Mouse (Mus musculus) neural tube, embryonic 13.5 days (tissue): Measurements from ENCODE around the gene Tmem221. TPM values are rescaled to one million over a fixed set of nuclear protein-coding genes. Genes with fewer than 3 reads are reported as not detected.

Source experiments
- ATAC-seq: fragments of 200-750 bp; cut with Nextera tagmentation; 2 replicates; pipeline ENCODE4 v1.8.0; 2017; ENCODE audit warnings: low read depth, mild to moderate bottlenecking, moderate TSS enrichment, moderate library complexity
- H3K27ac ChIP-seq: fragments of 300-500 bp; sonication (generic); replicated peaks from 2 replicates; pipeline ENCODE4 v1.5.1; 2015; ENCODE audit warnings: moderate library complexity, mild to moderate bottlenecking, inconsistent platforms
- H3K27me3 ChIP-seq: fragments of 300-500 bp; sonication (generic); 2 replicates; pipeline ENCODE4 v1.6.1; 2015; ENCODE audit warnings: mild to moderate bottlenecking, inconsistent platforms
- H3K36me3 ChIP-seq: fragments of 300-500 bp; sonication (generic); 2 replicates; pipeline ENCODE4 v1.6.1; 2015; ENCODE audit warnings: mild to moderate bottlenecking, inconsistent platforms
- H3K4me1 ChIP-seq: fragments of 300-500 bp; sonication (generic); replicated peaks from 2 replicates; pipeline ENCODE4 v1.6.1; 2015; ENCODE audit warnings: inconsistent platforms
- H3K4me2 ChIP-seq: fragments of 300-500 bp; sonication (generic); 2 replicates; pipeline ENCODE4 v1.6.1; 2015; ENCODE audit warnings: inconsistent platforms, mild to moderate bottlenecking, moderate library complexity
- H3K4me3 ChIP-seq: fragments of 300-500 bp; sonication (generic); 2 replicates; pipeline ENCODE4 v1.5.1; 2015; ENCODE audit warnings: mild to moderate bottlenecking, inconsistent platforms
- H3K9ac ChIP-seq: fragments of 300-500 bp; sonication (generic); 2 replicates; pipeline ENCODE4 v1.6.1; 2015; ENCODE audit warnings: moderate library complexity, mild to moderate bottlenecking, inconsistent platforms
- H3K9me3 ChIP-seq: fragments of 300-500 bp; sonication (generic); 2 replicates; pipeline ENCODE4 v1.6.1; 2016; ENCODE audit warnings: inconsistent platforms
- WGBS: fragments of 180-500 bp; shearing (Covaris S2); methylation state at CpG from one replicate; pipeline ENCODE4 v1.1.7; 2015; 5-methylcytosine and 5-hydroxymethylcytosine counted together
- polyA plus RNA-seq: library from polyadenylated mRNA; unstranded; fragments of >200 nt; fragmentation: Nextera tagmentation; extraction: Ambion mirVana; gene quantifications from 2 replicates; pipeline ENCODE4 v1.2.1, GENCODE M21; 2015

Tmem221 gene
- polyA plus RNA-seq, 1 experiment from 2014 or later = not detected

- Histone ChIP-seq H3K4me2 (peak overlapping the region; percentile 92), H3K4me3 (no peak overlapping the region), H3K4me1 (peaks cover 41% of the 10 kb centered on the region), H3K9me3 (no peaks in the 10 kb centered on the region), H3K36me3 (peaks cover 6% of the 10 kb centered on the region), H3K27me3 (no peaks in the 10 kb centered on the region), H3K9ac (peak overlapping the region; percentile 27; the same call in 1 of the 2 replicates), H3K27ac (no peak overlapping the region)
- no peak for ATAC-seq
- 95% methylated on average over 8 of the region's 8 CpGs for WGBS
Observed at GRCm38 (mm10) chr8:71593556-71594323, 35.1 kb upstream of the Tmem221 start.

GRCm38 (mm10) chr8:71592374-71593170, 33.9 kb upstream of the Tmem221 start:
- Histone ChIP-seq H3K9ac (peak overlapping the region; percentile 92), H3K27ac (peak overlapping the region; percentile 98), H3K27me3 (no peaks in the 10 kb centered on the region), H3K4me2 (peak overlapping the region; percentile 92), H3K4me1 (peaks cover 41% of the 10 kb centered on the region), H3K9me3 (no peaks in the 10 kb centered on the region), H3K36me3 (peaks cover 6% of the 10 kb centered on the region), H3K4me3 (peak overlapping the region; percentile 68)
- 5% methylated on average over 59 of the region's 60 CpGs for WGBS
- ATAC-seq = peak; percentile 72

GRCm38 (mm10) chr8:71591471-71592373, 33.1 kb upstream of the Tmem221 start, which contains the start of gene Pgls:
TSS of gene Pgls (plus strand) at chr8:71592176.
- H3K27ac ChIP-seq = peak within 1 kb of the TSS; percentile 98
- H3K4me2 ChIP-seq = peak within 1 kb of the TSS; percentile 92
- WGBS = under 1% methylated on average over 71 of the region's 71 CpGs
- H3K27me3 ChIP-seq = no peaks in the 10 kb centered on the region
- H3K9ac ChIP-seq = peak within 1 kb of the TSS; percentile 92
- peak; percentile 89 for ATAC-seq
- peaks cover 13% of the 10 kb centered on the region for H3K36me3 ChIP-seq
- peaks cover 41% of the 10 kb centered on the region for H3K4me1 ChIP-seq
- peak within 1 kb of the TSS; percentile 68 for H3K4me3 ChIP-seq
- H3K9me3 ChIP-seq = no peaks in the 10 kb centered on the region

GRCm38 (mm10) chr8:71591017-71591416, 32.3 kb upstream of the Tmem221 start:
- Histone ChIP-seq H3K27ac (peak overlapping the region; percentile 98), H3K4me2 (peak overlapping the region; percentile 92), H3K36me3 (peaks cover 20% of the 10 kb centered on the region), H3K4me3 (peak overlapping the region; percentile 68), H3K9ac (peak overlapping the region; percentile 92), H3K27me3 (no peaks in the 10 kb centered on the region), H3K4me1 (peaks cover 35% of the 10 kb centered on the region), H3K9me3 (no peaks in the 10 kb centered on the region)
- WGBS = 27% methylated on average over 5 of the region's 5 CpGs
- no peak for ATAC-seq

- no peak overlapping the region for H3K4me3 ChIP-seq
- H3K36me3 ChIP-seq = peaks cover 36% of the 10 kb centered on the region
- H3K27me3 ChIP-seq = no peaks in the 10 kb centered on the region
- H3K27ac ChIP-seq = no peak overlapping the region
- H3K4me1 ChIP-seq = peaks cover 25% of the 10 kb centered on the region
- WGBS = 66% methylated on average over 3 of the region's 3 CpGs
- no peak overlapping the region for H3K4me2 ChIP-seq
- no peak overlapping the region for H3K9ac ChIP-seq
- no peaks in the 10 kb centered on the region for H3K9me3 ChIP-seq
- no peak for ATAC-seq
Observed at GRCm38 (mm10) chr8:71588762-71589161, 30.1 kb upstream of the Tmem221 start.

GRCm38 (mm10) chr8:71586891-71587290, 28.2 kb upstream of the Tmem221 start:
- H3K4me2 ChIP-seq = no peak overlapping the region
- H3K4me3 ChIP-seq = no peak overlapping the region
- H3K4me1 ChIP-seq = peaks cover 11% of the 10 kb centered on the region
- no peaks in the 10 kb centered on the region for H3K27me3 ChIP-seq
- H3K9ac ChIP-seq = no peak overlapping the region
- ATAC-seq = no peak
- peaks cover 45% of the 10 kb centered on the region for H3K36me3 ChIP-seq
- H3K9me3 ChIP-seq = no peaks in the 10 kb centered on the region
- 72% methylated on average over 2 of the region's 2 CpGs for WGBS
- H3K27ac ChIP-seq = no peak overlapping the region

- Histone ChIP-seq H3K4me3 (no peak overlapping the region), H3K36me3 (peaks cover 48% of the 10 kb centered on the region), H3K27me3 (no peaks in the 10 kb centered on the region), H3K9me3 (no peaks in the 10 kb centered on the region), H3K9ac (no peak overlapping the region), H3K27ac (no peak overlapping the region), H3K4me1 (peaks cover 15% of the 10 kb centered on the region), H3K4me2 (no peak overlapping the region)
- 21% methylated on average over 9 of the region's 9 CpGs for WGBS
- no peak; the same call in 1 of the 2 replicates for ATAC-seq
Observed at GRCm38 (mm10) chr8:71580201-71580600, 21.5 kb upstream of the Tmem221 start.

GRCm38 (mm10) chr8:71579476-71579875, 20.8 kb upstream of the Tmem221 start:
- Histone ChIP-seq H3K27me3 (no peaks in the 10 kb centered on the region), H3K9me3 (no peaks in the 10 kb centered on the region), H3K27ac (0 out of 2 replicates have a peak overlapping the region, but pooled peaks have one; percentile 5), H3K4me2 (no peak overlapping the region), H3K4me3 (no peak overlapping the region), H3K9ac (no peak overlapping the region), H3K4me1 (peaks cover 19% of the 10 kb centered on the region), H3K36me3 (peaks cover 40% of the 10 kb centered on the region)
- WGBS = 84% methylated on average over 14 of the region's 14 CpGs
- ATAC-seq = no peak

- Histone ChIP-seq H3K4me2 (no peak overlapping the region), H3K9ac (no peak overlapping the region), H3K27me3 (no peaks in the 10 kb centered on the region), H3K27ac (no peak overlapping the region), H3K9me3 (no peaks in the 10 kb centered on the region), H3K4me3 (no peak overlapping the region), H3K4me1 (peaks cover 23% of the 10 kb centered on the region), H3K36me3 (peaks cover 36% of the 10 kb centered on the region)
- 53% methylated on average over 1 of the region's 1 CpGs for WGBS
- ATAC-seq = no peak
Observed at GRCm38 (mm10) chr8:71579009-71579408, 20.3 kb upstream of the Tmem221 start.

GRCm38 (mm10) chr8:71577856-71578387, 19.3 kb upstream of the Tmem221 start:
- Histone ChIP-seq H3K36me3 (peaks cover 31% of the 10 kb centered on the region), H3K4me2 (no peak overlapping the region), H3K4me1 (peaks cover 28% of the 10 kb centered on the region), H3K27me3 (no peaks in the 10 kb centered on the region), H3K4me3 (no peak overlapping the region), H3K9me3 (no peaks in the 10 kb centered on the region), H3K9ac (no peak overlapping the region), H3K27ac (no peak overlapping the region)
- no peak for ATAC-seq
- WGBS = 82% methylated on average over 4 of the region's 4 CpGs

- H3K4me1 ChIP-seq = peaks cover 44% of the 10 kb centered on the region
- whole genome bisulfite sequencing = 68% methylated on average over 1 of the region's 1 CpGs
- ATAC-seq = no peak
- no peak overlapping the region for H3K9ac ChIP-seq
- H3K27ac ChIP-seq = no peak overlapping the region
- no peaks in the 10 kb centered on the region for H3K27me3 ChIP-seq
- no peak overlapping the region for H3K4me3 ChIP-seq
- H3K4me2 ChIP-seq = no peak overlapping the region
- peaks cover 6% of the 10 kb centered on the region; the same call in 1 of the 2 replicates for H3K36me3 ChIP-seq
- no peaks in the 10 kb centered on the region for H3K9me3 ChIP-seq
Observed at GRCm38 (mm10) chr8:71575020-71575419, 16.3 kb upstream of the Tmem221 start.
